Mouse (Mus musculus): ENCODE data around the gene Mfap5.

GRCm38 (mm10) chr6:122577030-122577429, 71.4 kb downstream of the Mfap5 start:
- TF ChIP-seq EP300 (IDR thresholded peaks at IDR 0.05; ENCODE audit: insufficient read depth, low read depth, low read length): no peak
- TF ChIP-seq POLR2A (IDR thresholded peaks at IDR 0.05; ENCODE audit: insufficient read depth, low read depth, low read length): no peak

All from heart, adult 2 months (tissue).